Mouse (Mus musculus) heart, embryonic 11.5 days (tissue): ENCODE results near the gene Usp12. TPM values are rescaled to one million over a fixed set of nuclear protein-coding genes. Genes with fewer than 3 reads are reported as not detected.

Experiments used
- ATAC-seq: fragments of 200-750 bp; cut with Nextera tagmentation; replicated peaks from 2 replicates; pipeline ENCODE4 v1.8.0; 2017; ENCODE audit warnings: moderate library complexity; ENCODE audit not compliant: insufficient number of reproducible peaks, low FRiP score, low TSS enrichment
- H3K27ac ChIP-seq: fragments of 300-500 bp; sonication (generic); 2 replicates; pipeline ENCODE4 v1.5.1; 2014; ENCODE audit warnings: mild to moderate bottlenecking, low read depth, low read length
- H3K27me3 ChIP-seq: fragments of 300-500 bp; sonication (generic); 2 replicates; pipeline ENCODE4 v1.6.1; 2014; ENCODE audit warnings: mild to moderate bottlenecking, low read length, mixed read lengths; ENCODE audit not compliant: control insufficient read depth, insufficient read depth
- H3K36me3 ChIP-seq: fragments of 300-500 bp; sonication (generic); 2 replicates; pipeline ENCODE4 v1.6.1; 2014; ENCODE audit warnings: mild to moderate bottlenecking, low read length, moderate library complexity, mixed read lengths; ENCODE audit not compliant: control insufficient read depth, insufficient read depth
- H3K4me1 ChIP-seq: fragments of 300-500 bp; sonication (generic); 2 replicates; pipeline ENCODE4 v1.6.1; 2014; ENCODE audit warnings: low read length; ENCODE audit not compliant: control insufficient read depth, insufficient read depth
- H3K4me2 ChIP-seq: fragments of 300-500 bp; sonication (generic); 2 replicates; pipeline ENCODE4 v1.6.1; 2014; ENCODE audit warnings: mild to moderate bottlenecking, moderate library complexity
- H3K4me3 ChIP-seq: fragments of 300-500 bp; sonication (generic); 2 replicates; pipeline ENCODE4 v1.5.1; 2014; ENCODE audit warnings: low read depth, low read length
- H3K9ac ChIP-seq: fragments of 300-500 bp; sonication (generic); 2 replicates; pipeline ENCODE4 v1.6.1; 2014; ENCODE audit warnings: mild to moderate bottlenecking, low read depth, low read length, moderate library complexity
- H3K9me3 ChIP-seq: fragments of 300-500 bp; sonication (generic); replicated peaks from 2 replicates; pipeline ENCODE4 v1.6.1; 2016; ENCODE audit warnings: low read length; ENCODE audit not compliant: control insufficient read depth
- WGBS: fragments of 180-500 bp; shearing (Covaris S2); extraction: QIAGEN DNeasy Blood & Tissue Kit; methylation state at CpG from one replicate; pipeline ENCODE4 v1.1.7; 2014; ENCODE audit not compliant: insufficient replicate concordance; 5-methylcytosine and 5-hydroxymethylcytosine counted together
- polyA plus RNA-seq: library from polyadenylated mRNA; unstranded; fragments of >200 nt; fragmentation: Nextera tagmentation; extraction: Ambion mirVana; gene quantifications from 2 replicates; pipeline ENCODE4 v1.2.1, GENCODE M21; 2014

The Usp12 gene
- polyA plus RNA-seq, 1 experiment from 2014 or later: 9.2 TPM

DNA sequence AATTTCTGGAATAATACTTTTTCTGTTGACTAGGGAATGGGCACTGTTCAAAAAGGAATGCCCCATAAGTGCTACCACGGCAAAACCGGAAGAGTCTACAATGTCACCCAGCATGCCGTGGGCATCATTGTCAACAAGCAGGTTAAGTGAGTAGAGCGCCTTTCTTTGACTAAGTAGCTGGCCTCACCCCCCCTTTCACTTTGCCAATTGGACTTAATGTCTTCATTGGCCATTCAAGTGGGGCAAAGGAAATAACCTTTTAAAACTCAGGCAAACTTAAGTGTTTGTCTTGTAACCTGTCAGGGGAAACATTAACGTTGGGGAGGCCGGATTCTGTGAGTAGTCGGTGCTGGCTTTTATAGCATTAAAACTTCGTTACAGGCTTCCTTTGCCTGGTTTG, 40.2 kb upstream of the Usp12 start:
- no peak overlapping the region for H3K27ac ChIP-seq
- 84% methylated on average over 8 of the region's 8 CpGs for WGBS
- H3K4me3 ChIP-seq: no peak overlapping the region
- H3K4me1 ChIP-seq: peaks cover 18% of the 10 kb centered on the region; the same call in 1 of the 2 replicates
- peak overlapping the region; percentile 28; the same call in 1 of the 2 replicates for H3K9ac ChIP-seq
- no peak overlapping the region for H3K4me2 ChIP-seq
- peaks cover 30% of the 10 kb centered on the region for H3K36me3 ChIP-seq
- no peaks in the 10 kb centered on the region for H3K27me3 ChIP-seq
- no peaks in the 10 kb centered on the region for H3K9me3 ChIP-seq
- no peak for ATAC-seq

DNA sequence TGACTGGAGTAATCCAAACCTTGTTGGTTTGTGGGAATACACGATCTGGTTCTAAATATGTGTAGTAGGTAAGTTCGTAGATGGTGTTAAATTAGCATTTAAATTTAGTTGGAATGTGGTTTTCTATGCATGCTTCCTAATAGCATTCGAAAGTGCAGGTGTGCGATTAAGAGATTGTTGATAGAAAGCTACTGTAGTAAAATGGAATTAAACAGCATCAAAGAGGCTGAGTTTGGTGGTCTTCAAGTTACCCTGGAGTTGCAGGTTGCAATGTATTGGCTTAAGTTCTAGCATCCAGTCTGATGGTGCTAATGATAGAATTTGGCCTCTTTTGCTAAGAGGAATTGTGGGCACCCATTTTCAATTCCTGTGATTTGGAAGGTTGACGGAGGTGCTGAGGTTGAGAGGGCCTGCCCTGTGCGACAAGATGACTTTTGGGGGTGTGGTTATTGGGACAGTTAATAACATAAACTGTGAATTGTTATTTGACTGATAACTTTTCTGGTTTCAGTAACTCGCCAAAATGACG, 38.9 kb upstream of the Usp12 start:
- H3K4me2 ChIP-seq: peak overlapping the region; percentile 77
- peak overlapping the region; percentile 91 for H3K9ac ChIP-seq
- H3K27ac ChIP-seq: peak overlapping the region; percentile 92; the same call in 1 of the 2 replicates
- peak overlapping the region; percentile 73 for H3K4me3 ChIP-seq
- H3K9me3 ChIP-seq: no peaks in the 10 kb centered on the region
- ATAC-seq: no peak
- no peaks in the 10 kb centered on the region for H3K27me3 ChIP-seq
- WGBS: 14% methylated on average over 8 of the region's 8 CpGs
- H3K36me3 ChIP-seq: peaks cover 30% of the 10 kb centered on the region
- H3K4me1 ChIP-seq: peaks cover 18% of the 10 kb centered on the region; the same call in 1 of the 2 replicates

DNA sequence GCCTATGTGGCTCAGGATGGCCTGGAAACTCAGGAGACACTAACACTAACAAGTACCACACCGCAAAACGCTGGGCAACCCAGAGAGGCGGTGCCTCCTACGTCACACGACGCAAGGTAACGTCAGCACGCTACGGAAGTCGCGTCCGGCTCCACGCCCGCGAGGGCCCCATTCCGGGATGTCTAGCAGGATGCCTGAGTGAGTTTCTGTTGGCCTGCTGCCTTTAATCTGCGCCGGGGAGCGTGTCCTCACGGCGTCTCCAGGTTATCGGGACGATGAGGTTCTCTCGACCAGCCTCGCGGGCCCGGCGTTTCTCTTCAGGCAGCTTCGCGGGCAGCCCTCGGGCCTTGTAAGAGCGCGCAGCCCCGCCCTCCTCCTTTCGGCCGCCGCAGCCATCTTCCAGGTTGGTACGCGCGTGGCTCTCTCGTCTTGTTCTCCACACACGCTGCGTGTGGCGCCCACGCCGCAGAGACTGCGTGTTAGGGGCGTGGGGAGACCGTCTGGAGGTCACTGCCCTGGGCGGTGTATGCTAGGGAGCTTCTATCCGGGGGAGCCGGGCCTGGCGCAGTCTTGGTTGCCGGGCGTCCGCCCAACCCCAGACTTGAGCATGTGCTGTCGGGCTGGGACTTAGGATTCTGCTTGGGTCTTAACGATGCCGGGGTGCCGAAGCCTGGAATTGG, 38.1 kb upstream of the Usp12 start, which contains the start of gene Rpl21:
Rpl21 (plus strand) TSS at position 122 of the 680 bp plus-strand sequence.
- ATAC-seq: peak; percentile 97
- H3K36me3 ChIP-seq: peaks cover 28% of the 10 kb centered on the region
- H3K4me3 ChIP-seq: peak within 1 kb of the TSS; percentile 73
- no peaks in the 10 kb centered on the region for H3K27me3 ChIP-seq
- WGBS: under 1% methylated on average over 60 of the region's 60 CpGs
- peak within 1 kb of the TSS; percentile 92 for H3K27ac ChIP-seq
- peak within 1 kb of the TSS; percentile 77 for H3K4me2 ChIP-seq
- H3K9ac ChIP-seq: peak within 1 kb of the TSS; percentile 91
- H3K9me3 ChIP-seq: no peaks in the 10 kb centered on the region
- peaks cover 18% of the 10 kb centered on the region; the same call in 1 of the 2 replicates for H3K4me1 ChIP-seq

DNA sequence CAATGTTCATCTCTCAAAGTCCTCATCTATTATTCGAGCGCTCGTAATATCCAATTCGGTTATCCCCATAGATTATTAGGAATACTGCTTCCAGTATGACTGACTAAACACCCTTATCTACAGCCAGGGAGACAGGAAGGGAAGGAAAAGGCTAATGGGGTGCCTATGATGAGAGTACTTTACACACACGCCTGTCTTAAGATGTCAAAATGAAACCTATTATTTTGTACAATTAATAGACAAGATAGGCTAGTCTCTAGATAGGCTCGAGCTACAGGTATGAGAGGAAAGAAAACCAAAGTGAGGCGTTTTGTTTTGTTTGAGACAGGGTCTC, 37.6 kb upstream of the Usp12 start:
- Histone ChIP-seq H3K36me3 (peaks cover 23% of the 10 kb centered on the region), H3K9ac (peak overlapping the region; percentile 91; the same call in 1 of the 2 replicates), H3K4me1 (peaks cover 18% of the 10 kb centered on the region; the same call in 1 of the 2 replicates), H3K9me3 (no peaks in the 10 kb centered on the region), H3K27me3 (no peaks in the 10 kb centered on the region), H3K4me3 (peak overlapping the region; percentile 73), H3K4me2 (peak overlapping the region; percentile 77), H3K27ac (peak overlapping the region; percentile 92)
- 47% methylated on average over 7 of the region's 7 CpGs for WGBS
- ATAC-seq: no peak; the same call in 1 of the 2 replicates

DNA sequence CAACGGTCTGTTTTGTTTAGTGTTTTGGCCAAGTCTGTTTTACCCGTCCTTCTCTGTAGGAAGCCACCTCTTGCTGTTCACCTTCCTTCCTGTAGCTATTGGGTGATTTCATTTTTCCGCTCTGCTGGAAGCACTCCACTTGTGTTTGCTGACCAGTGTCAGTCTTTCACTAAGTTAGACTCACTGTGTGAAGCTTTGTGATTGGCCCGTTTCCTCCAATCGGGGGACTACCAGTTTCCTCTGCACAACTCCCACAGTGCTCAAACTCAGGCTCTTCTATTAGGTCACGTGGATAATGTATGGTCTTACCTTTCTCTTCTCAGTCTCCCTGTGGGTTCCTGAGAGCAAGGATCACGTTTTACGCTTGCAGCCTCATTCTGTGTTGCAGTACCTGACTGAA, 34.7 kb upstream of the Usp12 start:
- ATAC-seq: no peak
- Histone ChIP-seq H3K36me3 (peaks cover under 1% of the 10 kb centered on the region; the same call in 1 of the 2 replicates), H3K9ac (no peak overlapping the region), H3K4me2 (no peak overlapping the region), H3K9me3 (no peaks in the 10 kb centered on the region), H3K4me3 (no peak overlapping the region), H3K4me1 (peaks cover 12% of the 10 kb centered on the region; the same call in 1 of the 2 replicates), H3K27ac (no peak overlapping the region), H3K27me3 (no peaks in the 10 kb centered on the region)
- WGBS: 51% methylated on average over 8 of the region's 8 CpGs

DNA sequence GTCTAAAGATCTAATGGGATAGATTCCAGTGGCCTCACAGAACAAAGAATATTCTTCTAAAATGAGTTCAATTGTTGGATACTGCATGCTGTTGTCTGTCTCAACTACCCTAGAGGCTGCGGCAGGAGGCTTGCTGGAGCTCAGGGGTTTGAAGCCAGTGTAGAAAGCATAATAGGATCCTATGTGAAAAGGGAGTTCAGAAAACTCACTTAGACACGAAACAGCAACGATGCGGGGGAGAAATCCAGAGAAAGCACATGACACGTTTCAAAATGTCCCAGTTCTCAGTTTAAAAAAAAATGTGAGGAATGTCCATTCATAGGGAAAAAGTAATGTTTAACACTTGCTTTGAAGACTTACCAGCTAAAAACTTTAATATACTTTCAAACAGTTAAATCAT, 28.2 kb upstream of the Usp12 start:
- 84% methylated on average over 5 of the region's 5 CpGs for WGBS
- Histone ChIP-seq H3K4me2 (no peak overlapping the region), H3K27me3 (no peaks in the 10 kb centered on the region), H3K9ac (no peak overlapping the region), H3K27ac (no peak overlapping the region), H3K4me1 (no peaks in the 10 kb centered on the region), H3K4me3 (no peak overlapping the region), H3K36me3 (no peaks in the 10 kb centered on the region), H3K9me3 (no peaks in the 10 kb centered on the region)
- ATAC-seq: no peak

DNA sequence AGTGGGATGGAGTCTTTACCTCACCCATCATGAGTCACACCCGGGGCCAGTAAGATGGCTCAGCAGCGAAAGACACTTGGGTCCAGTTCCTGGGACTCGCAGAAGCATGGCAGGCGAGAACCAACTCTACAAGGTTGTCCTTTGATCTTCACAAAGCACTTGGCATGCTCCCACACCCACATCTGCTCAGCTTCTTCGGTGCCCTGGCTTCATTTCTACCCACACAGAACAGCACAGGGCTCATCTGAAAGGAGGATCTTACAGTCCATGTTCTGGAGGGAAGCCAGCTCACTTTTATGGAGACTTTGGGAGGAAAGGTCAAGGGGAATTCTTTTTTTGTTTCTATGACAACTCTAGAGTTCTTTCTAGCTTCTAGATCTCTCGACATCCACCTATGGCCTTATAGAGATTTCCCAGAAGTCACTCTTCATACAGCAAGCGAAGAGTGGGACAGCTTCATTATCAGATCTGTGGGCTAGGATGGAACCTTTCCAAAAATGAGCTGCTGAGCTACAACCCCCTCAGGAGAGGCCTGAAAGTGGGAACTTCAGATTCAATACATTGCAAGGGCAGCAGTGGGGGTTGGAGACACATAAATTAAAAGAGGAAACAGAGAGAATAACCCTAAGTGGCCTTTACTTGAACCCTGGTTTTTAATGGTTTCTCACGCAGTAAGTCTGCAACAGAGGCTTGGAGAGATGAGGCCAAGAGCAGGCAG, 24.3 kb upstream of the Usp12 start:
- WGBS: 84% methylated on average over 8 of the region's 8 CpGs
- H3K4me1 ChIP-seq: no peaks in the 10 kb centered on the region
- no peak for ATAC-seq

DNA sequence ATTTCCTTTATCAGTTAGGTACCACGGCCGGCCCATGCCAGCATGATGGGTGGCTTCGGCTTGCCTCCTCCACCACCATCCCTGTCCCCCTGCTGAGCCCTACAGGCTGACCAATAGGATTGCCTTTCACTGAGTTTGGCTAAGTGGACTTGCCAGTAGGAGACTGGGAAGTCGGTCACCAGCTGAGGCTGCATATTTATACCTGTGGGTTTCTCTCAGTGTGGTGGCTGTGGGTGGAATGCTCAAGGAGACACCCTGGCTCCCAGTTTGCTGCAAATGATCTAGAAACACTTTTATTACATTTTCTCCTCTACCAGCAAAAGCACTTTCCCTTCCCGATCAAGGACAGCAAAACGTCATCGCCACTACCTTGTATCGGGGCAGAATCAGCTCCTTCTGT, 22.8 kb upstream of the Usp12 start:
- Histone ChIP-seq H3K36me3 (no peaks in the 10 kb centered on the region), H3K4me3 (no peak overlapping the region), H3K9me3 (no peaks in the 10 kb centered on the region), H3K9ac (no peak overlapping the region), H3K4me1 (no peaks in the 10 kb centered on the region), H3K4me2 (no peak overlapping the region), H3K27ac (no peak overlapping the region), H3K27me3 (no peaks in the 10 kb centered on the region)
- WGBS: 73% methylated on average over 8 of the region's 8 CpGs
- no peak for ATAC-seq

More for the DNA sequence above, 24.3 kb upstream of the Usp12 start:
- Histone ChIP-seq H3K9me3 (no peaks in the 10 kb centered on the region), H3K9ac (no peak overlapping the region), H3K4me2 (no peak overlapping the region), H3K27ac (no peak overlapping the region), H3K4me3 (no peak overlapping the region), H3K36me3 (no peaks in the 10 kb centered on the region), H3K27me3 (no peaks in the 10 kb centered on the region)
